Mouse (Mus musculus) ovary, postnatal 10 days (tissue): Measurements from ENCODE around the gene Cdh26.

Experiments used
- DNase-seq: peaks from one replicate; pipeline ENCODE4 v3.0.0; 2022; ENCODE audit warnings: low spot score

Gene Cdh26

DNA sequence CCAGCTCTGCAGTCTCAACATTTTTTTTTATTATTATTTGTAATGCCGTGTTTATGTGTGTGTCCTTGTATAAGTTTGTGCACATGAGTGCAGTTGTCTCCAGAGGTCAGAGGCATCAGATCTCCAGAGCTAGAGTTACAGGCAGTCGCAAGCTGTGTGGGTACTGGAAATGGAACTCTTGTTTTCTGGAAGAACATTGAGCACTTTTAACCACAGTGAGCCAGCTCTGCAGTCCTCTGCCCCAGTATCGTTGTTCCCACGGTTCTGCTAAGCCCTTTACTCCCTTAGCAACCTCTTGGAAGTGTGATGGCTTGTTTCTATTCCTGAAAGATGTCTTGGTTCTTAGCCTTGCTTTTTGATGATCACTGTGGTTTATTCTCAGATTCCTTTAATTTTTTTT, 19.1 kb downstream of the Cdh26 start:
- DNase-seq, result no peak

DNA sequence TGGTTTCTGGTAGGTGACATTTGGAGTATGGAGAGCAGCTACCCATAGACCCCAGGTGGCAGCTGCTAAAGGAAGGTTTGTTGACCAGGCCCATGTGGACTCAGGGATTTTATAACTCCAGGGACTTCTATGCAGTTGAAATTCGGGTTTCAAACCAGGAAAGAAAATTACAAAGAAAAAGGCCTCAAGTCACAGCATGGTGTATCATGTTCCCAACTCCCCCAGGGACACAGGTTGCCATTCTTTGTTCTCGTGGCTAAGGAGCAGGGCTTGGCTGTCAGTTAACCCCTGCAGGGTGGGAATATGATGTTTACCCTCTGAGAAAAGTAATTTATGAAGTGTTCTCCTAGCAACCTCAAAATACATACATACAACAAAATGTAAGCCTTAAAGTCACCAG, 19.9 kb downstream of the Cdh26 start:
- no peak for DNase-seq

DNA sequence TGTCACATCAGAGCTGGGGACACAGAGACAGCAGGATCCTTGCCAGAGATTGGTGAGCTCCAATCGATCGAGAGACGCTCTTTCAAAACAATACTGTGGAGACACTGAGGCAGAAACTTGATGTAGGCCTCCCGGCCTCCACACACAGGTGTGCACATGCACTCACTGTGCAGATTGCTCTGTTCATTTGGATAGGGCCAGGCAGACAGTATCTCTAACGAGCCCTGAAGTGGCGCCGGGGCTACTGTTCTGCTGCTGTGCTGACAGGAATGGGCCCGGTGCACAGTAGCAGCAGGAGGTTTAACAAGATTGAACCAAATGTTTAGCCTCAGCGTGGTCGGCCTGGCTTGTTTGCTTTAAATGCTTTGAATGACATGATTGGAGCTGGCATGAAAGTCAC, 20.6 kb downstream of the Cdh26 start:
- no peak for DNase-seq

DNA sequence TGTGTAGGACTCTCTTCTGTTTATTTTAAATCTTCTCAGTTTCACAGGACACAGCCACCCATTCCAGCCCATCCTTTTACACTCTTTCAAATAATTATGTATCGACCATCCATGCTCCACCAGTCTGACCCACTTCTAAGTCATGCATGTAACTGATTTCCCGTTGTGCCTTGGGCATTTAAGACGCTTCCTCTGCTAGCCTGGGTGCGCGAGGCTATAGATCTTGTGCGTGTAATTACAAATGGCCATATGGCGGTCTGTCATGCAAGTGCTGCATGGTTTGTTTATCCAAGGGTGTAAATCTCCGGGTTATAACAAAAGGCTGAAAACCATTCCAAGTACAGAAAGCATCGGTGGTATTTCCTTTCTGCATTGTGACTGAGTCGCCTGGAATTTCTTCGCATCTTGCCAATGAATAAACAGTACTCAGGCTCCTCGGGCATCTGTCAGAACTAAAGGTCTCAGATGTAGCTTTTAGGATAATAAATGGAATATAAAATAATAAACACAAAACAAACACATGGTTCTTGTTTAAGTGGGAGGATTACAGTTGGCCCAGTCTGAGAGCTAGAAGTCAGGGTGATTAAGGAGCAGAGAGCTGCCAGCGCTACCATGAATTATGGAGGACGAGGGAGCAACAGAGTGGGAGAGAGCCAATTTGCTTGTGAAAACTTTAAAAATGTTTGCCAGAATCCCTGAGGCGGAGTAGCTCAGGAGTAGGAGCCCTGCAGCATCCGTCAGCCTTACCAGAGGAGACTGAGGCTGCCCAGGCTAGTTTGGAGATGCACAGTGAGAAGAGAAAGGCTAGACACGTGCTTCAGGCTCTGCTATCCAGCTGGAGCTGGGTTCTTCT, 24.6 kb downstream of the Cdh26 start:
- DNase-seq, result peak; percentile 5

DNA sequence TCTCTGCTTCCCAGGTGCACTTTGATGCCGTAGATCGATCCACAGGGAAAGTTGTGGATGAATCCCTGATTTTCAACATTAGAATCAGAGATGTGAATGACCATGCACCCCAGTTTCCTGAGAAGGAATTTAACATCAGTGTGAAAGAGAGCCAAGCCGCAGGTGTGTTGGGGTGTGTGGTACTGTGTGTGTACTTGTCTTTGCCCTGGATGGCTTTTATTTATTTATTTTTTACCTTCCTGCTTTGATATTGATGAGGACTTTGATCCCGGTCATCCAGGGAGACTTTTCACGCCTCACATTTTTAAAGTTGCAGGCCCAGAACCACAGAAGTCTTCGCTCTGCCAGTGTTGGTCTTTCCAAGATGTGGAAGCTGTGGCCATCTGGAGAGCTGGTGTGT, 27.1 kb downstream of the Cdh26 start:
- no peak for DNase-seq

DNA sequence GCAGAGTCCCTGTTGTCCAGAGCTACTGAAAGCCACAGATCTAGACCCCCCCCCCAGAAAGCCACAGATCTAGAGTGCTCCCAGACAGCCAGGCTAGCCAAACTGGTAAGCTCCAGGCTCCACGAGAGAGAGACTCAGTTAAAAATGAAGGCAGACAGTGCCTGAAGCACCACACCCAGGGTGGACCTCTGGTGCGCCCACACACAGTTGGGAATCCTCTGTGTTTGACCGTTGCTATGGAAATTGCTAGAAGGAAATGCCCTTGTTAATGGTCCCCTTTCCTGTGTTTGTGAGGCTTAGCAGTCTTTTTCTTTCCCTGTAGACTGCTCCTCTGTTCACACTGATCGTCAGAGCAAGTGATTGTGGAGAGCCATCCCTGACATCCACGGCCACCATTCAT, 30.0 kb downstream of the Cdh26 start:
- no peak for DNase-seq

DNA sequence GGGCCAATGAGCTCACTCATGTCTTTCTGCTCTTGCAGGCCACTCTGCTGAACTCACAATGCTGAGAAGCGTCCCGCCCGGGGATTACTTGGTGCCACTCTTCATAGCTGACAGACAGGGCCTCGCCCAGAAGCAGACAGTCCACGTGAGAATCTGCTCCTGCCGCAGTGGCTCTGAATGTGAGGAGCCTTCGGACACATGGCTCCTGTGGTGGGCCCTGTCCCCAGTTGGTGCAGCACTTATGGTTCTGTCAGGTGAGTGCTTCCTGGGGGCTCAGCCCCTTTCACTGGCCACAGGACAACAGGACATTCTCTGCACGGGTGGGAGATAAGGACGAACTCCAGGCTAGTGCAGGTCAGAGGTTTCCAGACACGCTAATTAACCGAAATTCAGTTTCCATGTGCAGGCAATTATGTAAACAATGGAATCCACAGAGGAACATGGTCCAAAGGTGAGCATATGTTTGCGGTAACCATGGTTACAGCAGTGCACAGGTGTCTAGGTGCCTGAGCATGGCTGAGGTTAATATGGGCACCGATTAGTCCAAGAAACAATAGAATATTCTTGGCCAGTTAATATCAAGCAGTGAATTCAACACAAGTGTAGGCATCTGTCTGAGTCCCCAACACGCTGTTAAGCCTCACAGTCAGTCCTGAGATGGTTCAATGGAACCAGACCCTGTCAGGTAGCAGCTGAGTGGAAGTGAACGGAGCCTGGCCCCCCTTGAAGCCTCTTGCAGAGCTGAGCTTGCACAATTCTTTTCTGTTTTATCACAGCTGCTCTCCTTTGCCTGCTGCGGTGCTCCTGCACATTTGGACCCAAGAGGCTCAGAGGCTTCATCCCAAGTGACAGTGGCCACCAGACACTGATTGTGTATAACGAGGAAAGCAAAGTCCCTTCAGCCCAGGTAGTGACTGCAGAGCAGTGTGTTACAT, 41.5 kb downstream of the Cdh26 start:
- DNase-seq, result no peak

DNA sequence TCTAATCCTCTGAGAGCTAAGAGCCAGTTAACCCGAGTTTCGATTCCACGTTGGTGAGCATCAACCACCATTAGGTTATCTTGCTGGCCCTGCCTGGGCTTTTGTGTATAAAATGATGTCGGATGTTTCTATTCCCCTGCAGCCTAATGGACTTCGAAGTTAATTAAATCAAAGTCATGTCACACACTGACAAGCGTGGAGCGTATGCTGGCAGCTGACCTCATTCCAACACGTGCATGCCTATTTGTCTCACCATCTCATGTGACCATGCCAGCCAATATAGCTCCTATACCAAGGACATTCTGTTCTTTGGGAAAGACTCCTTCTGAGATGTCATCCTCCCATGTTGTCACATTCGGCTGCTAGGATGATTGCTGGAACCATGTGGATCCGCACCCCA, 43.6 kb downstream of the Cdh26 start:
- no peak for DNase-seq

DNA sequence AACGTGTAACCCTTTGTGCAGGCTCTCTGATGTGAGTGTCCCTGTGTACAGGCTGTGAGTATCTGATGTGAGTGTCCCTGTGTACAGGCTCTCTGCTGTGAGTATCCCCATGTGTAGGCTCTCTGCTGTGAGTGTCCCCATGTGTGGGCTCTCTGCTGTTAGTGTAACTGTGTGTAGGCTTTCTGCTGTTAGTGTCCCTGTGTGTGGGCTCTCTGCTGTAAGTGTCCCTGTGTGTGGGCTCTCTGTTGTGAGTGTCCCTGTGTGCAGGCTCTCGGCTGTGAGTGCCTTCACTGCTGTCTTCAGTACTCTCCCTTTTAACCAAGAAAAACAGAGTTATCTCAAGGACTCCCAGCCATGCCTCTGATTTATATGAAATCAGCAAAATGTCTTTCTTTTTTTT, 46.9 kb downstream of the Cdh26 start:
- no peak for DNase-seq

DNA sequence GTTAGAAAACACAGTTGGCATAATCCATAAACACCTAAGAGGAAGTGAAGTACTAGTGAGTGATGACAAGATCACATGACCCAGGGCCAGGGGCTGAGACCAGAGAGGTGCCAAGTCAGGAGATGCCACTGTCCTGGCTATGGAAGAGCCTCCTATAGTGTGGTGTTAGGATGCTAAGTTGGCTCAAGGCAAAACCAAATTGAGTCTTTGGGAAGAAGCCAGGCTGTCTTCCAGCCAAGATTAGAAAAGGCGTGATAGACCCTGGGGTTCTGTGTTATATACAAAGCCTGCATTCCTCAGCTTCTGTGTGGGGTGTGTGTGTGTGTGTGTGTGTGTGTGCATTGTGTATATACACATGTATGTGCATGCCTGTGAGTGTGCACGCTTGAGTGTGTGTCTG, 48.7 kb downstream of the Cdh26 start:
- no peak for DNase-seq

DNA sequence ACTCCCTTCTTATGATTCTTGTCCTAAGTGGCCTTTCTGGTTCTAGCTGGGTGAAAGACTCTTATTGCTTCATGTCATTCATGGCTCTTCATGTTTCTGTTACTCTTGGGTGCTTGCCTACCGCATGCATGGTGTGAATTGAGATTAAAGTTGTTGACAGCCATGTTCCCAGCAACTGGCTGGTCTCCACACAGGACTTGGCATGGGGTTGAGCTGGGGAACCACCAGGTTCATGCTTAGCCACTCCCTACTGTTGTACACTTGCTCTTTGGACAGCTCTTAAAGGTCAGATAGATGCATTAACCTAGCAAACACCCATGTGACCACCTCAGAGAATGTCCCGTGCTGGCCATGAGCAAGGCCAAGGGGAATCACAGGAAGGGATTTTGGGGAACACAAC, 50.6 kb downstream of the Cdh26 start:
- no peak for DNase-seq

DNA sequence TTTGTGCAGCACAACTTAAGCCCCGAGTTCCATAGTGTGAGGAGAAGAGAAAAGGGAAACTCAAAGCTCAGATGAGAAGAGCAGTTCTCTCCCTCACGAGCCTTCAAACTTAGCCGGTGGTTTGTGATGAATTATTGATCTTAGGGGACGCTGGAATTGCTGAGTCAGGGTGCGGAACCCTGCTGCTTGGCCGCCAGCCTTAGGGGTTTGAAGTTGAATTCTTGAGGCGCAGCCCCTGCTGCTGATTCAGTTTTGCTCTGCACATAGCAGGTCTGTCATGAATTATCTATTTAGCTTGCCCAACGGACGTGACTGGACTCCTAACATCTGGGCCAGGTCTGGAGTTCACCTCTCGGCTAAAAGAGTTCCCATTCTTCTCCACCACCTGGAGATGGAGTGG, 53.1 kb downstream of the Cdh26 start:
- DNase-seq, result no peak

DNA sequence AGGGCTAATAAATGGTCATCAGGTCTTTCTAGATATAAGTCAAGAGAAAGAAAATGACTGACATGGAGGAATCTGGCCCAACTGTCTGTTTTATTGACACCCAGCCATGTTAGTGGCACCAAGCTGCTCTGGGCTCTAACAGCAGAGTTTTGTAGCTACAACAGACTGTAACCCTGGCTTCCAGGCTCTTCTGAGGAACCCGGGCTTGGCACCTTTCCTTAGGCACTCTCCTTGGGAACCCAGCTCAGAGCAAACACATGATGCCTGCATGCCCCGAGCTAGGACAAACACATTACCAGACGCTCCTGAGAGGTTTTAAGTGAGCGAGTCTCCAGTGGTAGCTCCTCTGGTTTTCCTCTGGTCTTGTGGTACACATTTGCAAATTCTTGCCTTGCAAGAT, 57.9 kb downstream of the Cdh26 start:
- no peak for DNase-seq

DNA sequence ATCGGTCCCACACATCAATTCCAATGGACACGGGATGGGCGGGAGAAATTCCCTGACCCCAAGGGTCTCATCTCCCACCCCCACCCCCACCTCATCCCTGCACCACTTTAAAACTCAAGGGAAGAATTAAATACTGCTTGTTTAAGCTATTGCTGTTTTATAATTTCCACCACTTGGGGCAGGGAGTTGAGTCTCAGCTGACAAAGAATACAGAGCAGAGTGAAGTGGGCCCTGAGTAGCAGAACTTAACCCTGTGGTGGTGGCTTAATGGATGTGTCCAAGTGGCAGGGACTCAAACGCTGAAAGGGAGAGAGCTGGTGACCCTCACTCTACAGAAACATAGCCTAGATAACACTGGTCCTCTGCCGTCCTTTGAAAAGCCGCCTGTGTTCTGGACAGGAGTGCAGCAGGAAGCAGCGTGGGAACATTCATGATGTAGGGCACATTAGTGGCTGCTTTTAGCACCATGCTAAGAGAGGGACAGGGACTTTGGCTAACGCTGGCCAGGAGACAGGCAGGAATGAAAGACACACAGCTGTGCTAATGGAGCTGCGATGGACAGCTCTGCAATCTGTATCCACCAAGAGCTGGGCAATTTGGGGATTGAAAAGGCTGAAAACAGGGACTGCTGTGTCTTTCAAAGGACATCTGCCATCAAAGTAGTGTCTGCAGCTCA, 60.1 kb downstream of the Cdh26 start:
- DNase-seq, result no peak

DNA sequence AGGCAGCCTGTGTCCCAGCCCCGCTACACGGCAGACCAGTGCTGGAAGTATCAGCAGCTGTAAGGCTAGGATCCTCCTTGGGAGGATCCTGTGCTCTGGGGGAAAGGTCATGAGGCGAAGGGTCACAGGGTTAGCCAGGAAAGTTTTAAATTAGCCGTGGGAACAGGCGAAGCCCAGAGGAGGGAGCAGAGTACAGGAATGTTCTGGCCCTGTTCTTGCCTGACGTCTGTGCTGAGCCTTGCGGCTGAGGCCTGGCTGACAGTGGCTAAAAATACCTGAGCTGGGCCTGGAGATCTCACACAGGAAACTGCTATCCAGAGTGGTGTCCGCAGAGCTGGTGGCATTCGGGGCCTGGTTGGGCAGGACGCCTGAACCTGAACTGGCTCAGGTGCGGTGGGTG, 63.7 kb downstream of the Cdh26 start:
- no peak for DNase-seq

DNA sequence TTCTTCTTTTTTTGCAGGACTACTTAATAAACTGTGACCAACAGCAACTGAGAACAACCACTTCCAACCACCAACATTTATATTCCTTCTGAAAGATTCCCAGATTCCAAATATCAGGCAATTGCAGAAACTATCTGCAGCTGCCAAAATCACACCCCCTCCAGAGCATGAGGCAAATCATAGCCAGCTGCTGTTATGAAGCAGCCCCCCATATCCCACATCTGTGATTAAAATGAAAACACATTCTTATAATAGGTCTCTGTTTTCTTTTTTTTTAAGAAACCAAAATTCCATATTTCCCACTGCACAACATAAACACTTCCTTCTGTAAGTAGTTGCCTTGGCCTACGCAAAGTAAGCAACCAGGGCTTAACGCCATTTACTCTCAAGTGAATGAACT, 65.5 kb downstream of the Cdh26 start:
- no peak for DNase-seq

DNA sequence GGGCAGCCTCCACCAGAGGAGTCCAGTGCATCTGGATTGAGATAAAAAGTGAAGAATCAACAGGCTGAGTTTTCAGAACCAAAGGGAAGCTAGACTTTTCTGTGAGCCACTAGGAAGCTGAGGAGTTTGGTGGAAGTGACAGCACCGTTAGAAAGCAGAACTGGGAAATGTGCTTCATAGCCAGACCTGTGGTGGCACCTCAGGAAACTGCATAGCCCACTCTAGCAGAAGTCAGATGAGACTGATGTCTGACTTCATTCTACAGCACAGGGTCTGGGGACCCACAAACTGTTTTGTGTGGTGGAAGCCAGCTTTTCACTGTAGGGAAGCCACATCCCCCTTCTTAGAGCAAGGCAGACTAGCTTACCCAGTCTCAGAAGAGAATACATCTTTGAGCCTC, 67.6 kb downstream of the Cdh26 start:
- DNase-seq, result no peak

DNA sequence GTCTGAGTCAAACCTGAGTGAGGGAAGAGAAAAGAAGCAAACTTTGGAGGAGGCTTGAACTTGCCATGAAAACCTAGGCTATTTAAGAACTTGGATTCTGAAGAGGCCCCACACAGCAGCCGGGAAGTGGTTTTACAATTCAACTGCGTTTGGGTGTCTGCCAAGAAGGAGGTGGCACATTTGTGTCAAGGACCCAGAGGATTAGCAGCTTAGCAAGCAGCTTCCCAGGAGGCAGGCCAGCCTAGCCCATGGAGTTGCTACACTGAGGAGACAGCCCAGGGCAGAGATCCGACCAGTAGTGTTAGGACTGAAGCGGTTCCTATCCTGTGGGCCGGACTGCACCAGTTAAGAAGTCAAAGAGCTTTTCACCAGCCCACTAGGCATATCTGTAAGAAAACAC, 68.1 kb downstream of the Cdh26 start:
- DNase-seq, result no peak

DNA sequence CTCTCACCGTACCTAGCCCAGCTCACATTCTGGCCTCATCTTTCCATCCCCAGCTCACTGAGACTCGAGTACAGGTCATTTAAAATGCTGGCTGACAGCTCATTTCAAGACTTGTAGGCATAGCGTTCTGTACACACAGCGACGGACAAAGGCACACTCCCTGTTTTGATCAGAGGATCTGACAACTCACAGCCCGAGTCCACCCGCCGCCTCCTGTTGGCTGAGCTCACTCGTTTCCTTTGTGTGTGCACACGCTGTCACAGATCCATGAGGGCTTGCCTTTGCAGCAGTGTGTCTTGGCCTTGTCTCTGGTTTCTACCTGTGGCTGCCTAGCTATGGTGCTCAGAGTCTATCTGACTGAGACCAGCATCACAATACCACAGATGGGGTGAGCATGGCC, 72.1 kb downstream of the Cdh26 start:
- DNase-seq, result no peak

DNA sequence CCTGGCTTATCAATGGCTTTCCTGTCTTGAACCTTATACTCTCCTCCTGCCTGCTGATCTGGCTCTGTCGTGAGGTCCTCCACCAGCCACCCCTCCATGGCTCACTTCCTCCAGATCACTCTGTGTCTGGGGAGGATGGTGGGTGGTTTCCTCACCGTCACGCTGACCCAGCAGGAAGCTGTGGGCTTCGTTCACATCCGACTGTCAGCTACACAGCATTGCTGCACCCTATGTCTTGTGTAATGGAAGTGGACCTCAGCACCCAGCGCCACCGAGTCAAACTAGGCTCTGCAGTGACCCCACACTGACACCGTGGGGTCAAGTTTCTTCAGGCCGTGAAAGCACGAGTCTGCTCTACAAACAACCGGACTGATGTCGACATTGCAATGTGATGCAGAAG, 75.7 kb downstream of the Cdh26 start:
- no peak for DNase-seq

DNA sequence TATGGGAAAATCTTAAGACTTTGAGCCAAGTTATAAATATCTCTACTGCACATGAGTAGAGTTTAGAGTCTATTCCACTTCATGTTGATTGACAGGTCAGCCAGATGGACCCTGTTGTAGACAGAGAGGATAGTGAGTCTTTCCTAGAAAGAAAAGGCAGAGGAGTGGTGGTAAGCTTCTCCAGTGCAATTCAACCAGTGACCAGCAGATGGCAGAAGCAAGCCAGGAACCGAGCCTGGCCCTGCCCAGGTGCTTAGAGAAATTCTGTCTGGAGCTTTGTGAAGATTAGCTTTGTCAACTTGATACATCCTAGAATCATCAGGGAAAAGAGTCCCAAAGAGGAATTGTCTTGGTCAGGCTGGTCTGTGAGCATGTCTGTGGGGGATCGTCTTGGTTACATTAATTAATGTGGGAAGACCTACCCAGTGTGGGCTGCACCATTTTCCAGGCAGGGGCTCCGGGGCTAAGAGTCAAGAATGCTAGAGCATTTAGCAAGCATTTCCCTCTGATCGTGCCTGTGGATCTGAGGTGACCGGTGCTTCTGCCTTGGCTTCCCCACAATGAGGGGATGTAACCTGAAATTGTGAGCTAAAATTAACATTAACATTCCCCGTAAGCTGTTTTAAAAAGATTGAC, 77.2 kb downstream of the Cdh26 start:
- DNase-seq, result peak; percentile 56

DNA sequence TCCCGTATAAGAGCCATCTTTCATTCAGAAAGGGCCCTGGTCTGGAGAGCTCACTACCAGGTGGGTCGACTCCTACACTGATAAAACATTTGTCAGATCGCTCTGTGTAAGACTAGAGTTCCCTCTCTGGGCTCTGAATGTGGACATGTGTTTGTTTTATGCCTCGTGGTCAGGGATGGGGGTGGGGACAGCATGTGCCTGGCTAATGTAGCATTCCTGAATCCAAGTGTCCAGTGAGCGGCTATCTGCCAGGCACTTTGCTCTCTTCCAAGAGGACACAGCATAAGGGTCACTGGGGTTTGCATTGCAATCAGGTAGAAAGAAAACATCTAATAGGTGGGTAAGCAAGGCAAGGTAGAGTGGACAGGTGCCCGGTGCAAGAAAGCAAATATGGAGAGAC, 77.9 kb downstream of the Cdh26 start:
- DNase-seq, result no peak
